Mouse (Mus musculus) small intestine, adult 10 weeks (tissue): Measurements from ENCODE around the gene Serpina7. TPM values are rescaled to one million over a fixed set of nuclear protein-coding genes. Genes with fewer than 3 reads are reported as not detected.

Source experiments
- polyA plus RNA-seq: library from polyadenylated mRNA; stranded (reverse); fragments of 350-450 nt; fragmentation: Illumina TruSeq; extraction: RNeasy Lipid Tissue Mini Kit (QIAGEN cat#74804); gene quantifications from one replicate; pipeline ENCODE4 v1.2.3, GENCODE M21; 2014; ENCODE audit warnings: low replicate concordance

Gene Serpina7
- not detected for polyA plus RNA-seq

GRCm38 (mm10) chrX:139085077-139085476 is at the start of gene Serpina7:
TSS of gene Serpina7 (minus strand) at chrX:139085236.

GRCm38 (mm10) chrX:139085943-139086342 is 907 bp upstream of the Serpina7 start, which contains the start of gene 4930513O06Rik:
TSS of gene 4930513O06Rik (plus strand) at chrX:139086243.

Other genes starting within 250 kb of the Serpina7 start
- 0.07 TPM for gene Nrk, start 170.8 kb downstream of the Serpina7 start, polyA plus RNA-seq
- gene 4930513O06Rik, start 1.0 kb upstream of the Serpina7 start, polyA plus RNA-seq: not detected
- not detected for gene 4933428M09Rik, start 94.0 kb upstream of the Serpina7 start, polyA plus RNA-seq
- gene Mum1l1, start 124.8 kb upstream of the Serpina7 start, polyA plus RNA-seq: 1.0 TPM
- gene Trap1a, start 248.4 kb upstream of the Serpina7 start, polyA plus RNA-seq: not detected